Mouse (Mus musculus) heart, embryonic 10.5 days (tissue): Measurements from ENCODE around the gene Bbs4. TPM values are rescaled to one million over a fixed set of nuclear protein-coding genes. Genes with fewer than 3 reads are reported as not detected.
A peak's percentile ranks its signal among the peaks of the same experiment; 100 is the strongest.
"Not testable (repeated sequence)": the region's sequence is repeated elsewhere in the genome, so short reads cannot be mapped to it uniquely, and the experiment has no call there.

Source experiments
- DNase-seq: peaks from one replicate; pipeline ENCODE4 v3.0.0-alpha.2; 2017; ENCODE audit warnings: low spot score
- H3K27ac ChIP-seq: fragments of 300-500 bp; sonication (generic); 2 replicates; pipeline ENCODE4 v1.5.1; 2016; ENCODE audit warnings: mild to moderate bottlenecking
- H3K27me3 ChIP-seq: fragments of 300-500 bp; sonication (generic); 2 replicates; pipeline ENCODE4 v1.6.1; 2016; ENCODE audit warnings: mild to moderate bottlenecking; ENCODE audit not compliant: poor library complexity, insufficient read depth, severe bottlenecking
- H3K36me3 ChIP-seq: fragments of 300-500 bp; sonication (generic); 2 replicates; pipeline ENCODE4 v1.6.1; 2016; ENCODE audit warnings: mild to moderate bottlenecking, moderate library complexity
- H3K4me1 ChIP-seq: fragments of 300-500 bp; sonication (generic); 2 replicates; pipeline ENCODE4 v1.6.1; 2016; ENCODE audit warnings: mild to moderate bottlenecking
- H3K4me3 ChIP-seq: fragments of 300-500 bp; sonication (generic); 2 replicates; pipeline ENCODE4 v1.5.1; 2016; ENCODE audit warnings: mild to moderate bottlenecking, moderate library complexity
- H3K9me3 ChIP-seq: fragments of 300-500 bp; sonication (generic); 2 replicates; pipeline ENCODE4 v1.6.1; 2016; ENCODE audit warnings: mild to moderate bottlenecking, moderate library complexity
- WGBS: fragments of 180-500 bp; shearing (Covaris S2); methylation state at CpG from one replicate; pipeline ENCODE4 v1.1.7; 2016; 5-methylcytosine and 5-hydroxymethylcytosine counted together
- polyA plus RNA-seq: library from polyadenylated mRNA; unstranded; fragments of >200 nt; fragmentation: Nextera tagmentation; extraction: Ambion mirVana; gene quantifications from 2 replicates; pipeline ENCODE4 v1.2.1, GENCODE M21; 2016

Gene Bbs4
- polyA plus RNA-seq: 8.6 and 9.6 TPM in 2 replicates

GRCm38 (mm10) chr9:59353253-59353639, at the start of gene Bbs4:
Gene Bbs4 (minus strand): TSS chr9:59353508.
- no peaks in the 10 kb centered on the region for H3K36me3 ChIP-seq
- H3K27ac ChIP-seq: peak within 1 kb of the TSS; percentile 90
- H3K4me1 ChIP-seq: peaks cover 2% of the 10 kb centered on the region; the same call in 1 of the 2 replicates
- H3K9me3 ChIP-seq: no peaks in the 10 kb centered on the region
- H3K4me3 ChIP-seq: peak within 1 kb of the TSS; percentile 79
- under 1% methylated on average over 32 of the region's 32 CpGs for WGBS
- DNase-seq: peak; percentile 97
- no peaks in the 10 kb centered on the region for H3K27me3 ChIP-seq

GRCm38 (mm10) chr9:59389086-59389485, 35.8 kb upstream of the Bbs4 start:
- H3K27ac ChIP-seq: no peak overlapping the region
- H3K9me3 ChIP-seq: no peaks in the 10 kb centered on the region
- H3K4me1 ChIP-seq: no peaks in the 10 kb centered on the region
- H3K27me3 ChIP-seq: no peaks in the 10 kb centered on the region
- no peak overlapping the region for H3K4me3 ChIP-seq
- peaks cover 41% of the 10 kb centered on the region for H3K36me3 ChIP-seq
- 85% methylated on average over 4 of the region's 4 CpGs for WGBS
- DNase-seq: no peak

GRCm38 (mm10) chr9:59388311-59388710, 35.0 kb upstream of the Bbs4 start:
- no peak overlapping the region for H3K27ac ChIP-seq
- peaks cover 33% of the 10 kb centered on the region for H3K36me3 ChIP-seq
- WGBS: 69% methylated on average over 1 of the region's 1 CpGs
- no peaks in the 10 kb centered on the region for H3K27me3 ChIP-seq
- no peaks in the 10 kb centered on the region for H3K4me1 ChIP-seq
- H3K9me3 ChIP-seq: no peaks in the 10 kb centered on the region
- no peak for DNase-seq
- H3K4me3 ChIP-seq: no peak overlapping the region

- H3K4me3 ChIP-seq: no peak overlapping the region
- H3K36me3 ChIP-seq: peaks cover 24% of the 10 kb centered on the region
- no peaks in the 10 kb centered on the region for H3K9me3 ChIP-seq
- WGBS: 54% methylated on average over 3 of the region's 3 CpGs
- no peak for DNase-seq
- no peaks in the 10 kb centered on the region for H3K27me3 ChIP-seq
- H3K27ac ChIP-seq: no peak overlapping the region
- H3K4me1 ChIP-seq: no peaks in the 10 kb centered on the region
These were observed 34.2 kb upstream of the Bbs4 start for GRCm38 (mm10) chr9:59387461-59387860.

- Histone ChIP-seq H3K27ac (no peak overlapping the region), H3K9me3 (no peaks in the 10 kb centered on the region), H3K27me3 (no peaks in the 10 kb centered on the region), H3K4me1 (no peaks in the 10 kb centered on the region), H3K4me3 (no peak overlapping the region), H3K36me3 (no peaks in the 10 kb centered on the region)
- WGBS: 88% methylated on average over 15 of the region's 15 CpGs
- DNase-seq: no peak
These were observed 22.3 kb upstream of the Bbs4 start for GRCm38 (mm10) chr9:59375626-59376025.

- Histone ChIP-seq H3K4me3 (no peak overlapping the region), H3K36me3 (no peaks in the 10 kb centered on the region), H3K27ac (no peak overlapping the region), H3K9me3 (no peaks in the 10 kb centered on the region), H3K27me3 (no peaks in the 10 kb centered on the region), H3K4me1 (no peaks in the 10 kb centered on the region)
- WGBS: 85% methylated on average over 9 of the region's 9 CpGs
- DNase-seq: no peak
These were observed 16.3 kb upstream of the Bbs4 start for GRCm38 (mm10) chr9:59369646-59370045.

- Histone ChIP-seq H3K27me3 (no peaks in the 10 kb centered on the region), H3K27ac (no peak overlapping the region), H3K36me3 (no peaks in the 10 kb centered on the region), H3K4me1 (no peaks in the 10 kb centered on the region), H3K9me3 (no peaks in the 10 kb centered on the region), H3K4me3 (no peak overlapping the region)
- 74% methylated on average over 5 of the region's 5 CpGs for WGBS
- DNase-seq: no peak
These were observed 15.9 kb upstream of the Bbs4 start for GRCm38 (mm10) chr9:59369220-59369619.

GRCm38 (mm10) chr9:59360487-59360886, 7.2 kb upstream of the Bbs4 start:
- DNase-seq, H3K36me3 ChIP-seq, H3K4me1 ChIP-seq, H3K27ac ChIP-seq, H3K9me3 ChIP-seq, H3K27me3 ChIP-seq, H3K4me3 ChIP-seq: not testable (repeated sequence)
- 61% methylated on average over 2 of the region's 3 CpGs for WGBS

- not testable (repeated sequence) for H3K9me3 ChIP-seq
- 54% methylated on average over 1 of the region's 1 CpGs for WGBS
These were observed 4.7 kb upstream of the Bbs4 start for GRCm38 (mm10) chr9:59358041-59358440.

GRCm38 (mm10) chr9:59352586-59353252, 589 bp downstream of the Bbs4 start:
- Histone ChIP-seq H3K27ac (peak overlapping the region; percentile 90), H3K36me3 (no peaks in the 10 kb centered on the region), H3K4me1 (peaks cover 2% of the 10 kb centered on the region; the same call in 1 of the 2 replicates), H3K27me3 (no peaks in the 10 kb centered on the region), H3K9me3 (no peaks in the 10 kb centered on the region), H3K4me3 (peak overlapping the region; percentile 79)
- no peak for DNase-seq
- WGBS: 11% methylated on average over 15 of the region's 15 CpGs

More at GRCm38 (mm10) chr9:59358041-59358440, 4.7 kb upstream of the Bbs4 start:
- H3K4me3 ChIP-seq, H3K27me3 ChIP-seq, H3K36me3 ChIP-seq, H3K4me1 ChIP-seq, H3K27ac ChIP-seq, DNase-seq: not testable (repeated sequence)

- no peaks in the 10 kb centered on the region for H3K9me3 ChIP-seq
- no peak overlapping the region for H3K4me3 ChIP-seq
- H3K27me3 ChIP-seq: no peaks in the 10 kb centered on the region
- H3K27ac ChIP-seq: no peak overlapping the region
- DNase-seq: no peak
- 66% methylated on average over 2 of the region's 2 CpGs for WGBS
- peaks cover 14% of the 10 kb centered on the region for H3K36me3 ChIP-seq
- no peaks in the 10 kb centered on the region for H3K4me1 ChIP-seq
These were observed 7.1 kb downstream of the Bbs4 start for GRCm38 (mm10) chr9:59346176-59346575.

- Histone ChIP-seq H3K4me1 (no peaks in the 10 kb centered on the region), H3K27me3 (no peaks in the 10 kb centered on the region), H3K9me3 (no peaks in the 10 kb centered on the region), H3K36me3 (peaks cover 22% of the 10 kb centered on the region), H3K27ac (no peak overlapping the region), H3K4me3 (no peak overlapping the region)
- 74% methylated on average over 9 of the region's 9 CpGs for WGBS
- DNase-seq: no peak
These were observed 13.3 kb downstream of the Bbs4 start for GRCm38 (mm10) chr9:59340002-59340401.

GRCm38 (mm10) chr9:59339107-59339506, 14.2 kb downstream of the Bbs4 start:
- Histone ChIP-seq H3K36me3 (peaks cover 22% of the 10 kb centered on the region), H3K9me3 (no peaks in the 10 kb centered on the region), H3K4me3 (no peak overlapping the region), H3K4me1 (no peaks in the 10 kb centered on the region), H3K27ac (no peak overlapping the region), H3K27me3 (no peaks in the 10 kb centered on the region)
- WGBS: 90% methylated on average over 5 of the region's 5 CpGs
- DNase-seq: no peak

GRCm38 (mm10) chr9:59338411-59338810, 14.9 kb downstream of the Bbs4 start:
- no peak overlapping the region for H3K4me3 ChIP-seq
- H3K27me3 ChIP-seq: no peaks in the 10 kb centered on the region
- no peak overlapping the region for H3K27ac ChIP-seq
- no peak for DNase-seq
- no peaks in the 10 kb centered on the region for H3K9me3 ChIP-seq
- H3K4me1 ChIP-seq: no peaks in the 10 kb centered on the region
- H3K36me3 ChIP-seq: peaks cover 22% of the 10 kb centered on the region
- WGBS: 80% methylated on average over 5 of the region's 5 CpGs
